Mouse (Mus musculus) limb, embryonic 11.5 days (tissue): ENCODE data around the gene Runx2. TPM values are rescaled to one million over a fixed set of nuclear protein-coding genes. Genes with fewer than 3 reads are reported as not detected.
A peak's percentile ranks its signal among the peaks of the same experiment; 100 is the strongest.

Source experiments
- ATAC-seq: fragments of 200-750 bp; cut with Nextera tagmentation; 2 replicates; pipeline ENCODE4 v1.8.0; 2017; ENCODE audit warnings: low read depth; ENCODE audit not compliant: insufficient number of reproducible peaks, low FRiP score, low TSS enrichment
- DNase-seq: peaks from one replicate; pipeline ENCODE4 v3.0.0-alpha.2; 2015; ENCODE audit warnings: low spot score
- H3K27ac ChIP-seq: fragments of 300-500 bp; sonication (generic); replicated peaks from 2 replicates; pipeline ENCODE4 v1.5.1; 2014; ENCODE audit warnings: low read depth, mild to moderate bottlenecking, low read length
- H3K27me3 ChIP-seq: fragments of 300-500 bp; sonication (generic); 2 replicates; pipeline ENCODE4 v1.6.1; 2014; ENCODE audit warnings: mild to moderate bottlenecking, low read length, mixed read lengths; ENCODE audit not compliant: control insufficient read depth, insufficient read depth
- H3K36me3 ChIP-seq: fragments of 300-500 bp; sonication (generic); 2 replicates; pipeline ENCODE4 v1.6.1; 2014; ENCODE audit warnings: mild to moderate bottlenecking, low read length, moderate library complexity, mixed read lengths; ENCODE audit not compliant: control insufficient read depth, insufficient read depth
- H3K4me1 ChIP-seq: fragments of 300-500 bp; sonication (generic); 2 replicates; pipeline ENCODE4 v1.6.1; 2014; ENCODE audit warnings: low read length, mixed read lengths; ENCODE audit not compliant: control insufficient read depth, insufficient read depth
- H3K4me2 ChIP-seq: fragments of 300-500 bp; sonication (generic); 2 replicates; pipeline ENCODE4 v1.6.1; 2014; ENCODE audit warnings: low read depth, mild to moderate bottlenecking, moderate library complexity; ENCODE audit not compliant: severe bottlenecking
- H3K4me3 ChIP-seq: fragments of 300-500 bp; sonication (generic); 2 replicates; pipeline ENCODE4 v1.5.1; 2014; ENCODE audit warnings: low read depth, low read length
- H3K9ac ChIP-seq: fragments of 300-500 bp; sonication (generic); 2 replicates; pipeline ENCODE4 v1.6.1; 2014; ENCODE audit warnings: mild to moderate bottlenecking, low read length
- H3K9me3 ChIP-seq: fragments of 300-500 bp; sonication (generic); 2 replicates; pipeline ENCODE4 v1.6.1; 2016; ENCODE audit warnings: low read length; ENCODE audit not compliant: control insufficient read depth
- WGBS: fragments of 180-500 bp; shearing (Covaris S2); extraction: QIAGEN DNeasy Blood & Tissue Kit; methylation state at CpG from one replicate; pipeline ENCODE4 v1.1.7; 2014; 5-methylcytosine and 5-hydroxymethylcytosine counted together
- polyA plus RNA-seq: library from polyadenylated mRNA; unstranded; fragments of >200 nt; fragmentation: Nextera tagmentation; extraction: Ambion mirVana; gene quantifications from 2 replicates; pipeline ENCODE4 v1.2.1, GENCODE M21; 2014

Gene Runx2
- polyA plus RNA-seq, 1 experiment from 2014 or later, result 5.8 TPM

DNA sequence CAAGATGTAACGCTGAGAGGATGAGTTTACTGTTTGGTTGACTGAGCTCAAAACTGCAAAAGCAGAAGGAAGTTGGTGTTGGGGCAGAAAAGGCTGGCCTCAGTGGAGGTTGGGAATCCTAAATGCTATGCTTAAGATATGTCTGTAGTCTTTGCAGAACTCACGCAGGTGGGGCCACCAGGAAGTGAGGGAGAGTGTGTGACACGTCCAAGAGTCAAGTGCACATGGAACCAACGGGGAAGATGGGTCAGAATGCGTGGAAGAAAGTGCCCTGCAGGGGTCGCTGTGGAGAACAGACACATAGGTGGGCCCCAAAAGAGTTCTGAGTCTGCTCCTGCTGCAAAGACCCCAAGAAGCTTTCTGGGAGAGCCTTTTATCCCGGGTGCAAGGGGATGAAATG lies 141.8 kb downstream of the Runx2 start:
- DNase-seq (peak; percentile 41), ATAC-seq (no peak)
- H3K36me3 ChIP-seq, result no peaks in the 10 kb centered on the region
- no peak overlapping the region for H3K4me2 ChIP-seq
- WGBS, result 69% methylated on average over 7 of the region's 7 CpGs
- no peaks in the 10 kb centered on the region for H3K27me3 ChIP-seq
- no peak overlapping the region for H3K27ac ChIP-seq
- H3K4me3 ChIP-seq, result no peak overlapping the region
- no peak overlapping the region for H3K9ac ChIP-seq
- no peaks in the 10 kb centered on the region for H3K9me3 ChIP-seq
- H3K4me1 ChIP-seq, result no peaks in the 10 kb centered on the region

DNA sequence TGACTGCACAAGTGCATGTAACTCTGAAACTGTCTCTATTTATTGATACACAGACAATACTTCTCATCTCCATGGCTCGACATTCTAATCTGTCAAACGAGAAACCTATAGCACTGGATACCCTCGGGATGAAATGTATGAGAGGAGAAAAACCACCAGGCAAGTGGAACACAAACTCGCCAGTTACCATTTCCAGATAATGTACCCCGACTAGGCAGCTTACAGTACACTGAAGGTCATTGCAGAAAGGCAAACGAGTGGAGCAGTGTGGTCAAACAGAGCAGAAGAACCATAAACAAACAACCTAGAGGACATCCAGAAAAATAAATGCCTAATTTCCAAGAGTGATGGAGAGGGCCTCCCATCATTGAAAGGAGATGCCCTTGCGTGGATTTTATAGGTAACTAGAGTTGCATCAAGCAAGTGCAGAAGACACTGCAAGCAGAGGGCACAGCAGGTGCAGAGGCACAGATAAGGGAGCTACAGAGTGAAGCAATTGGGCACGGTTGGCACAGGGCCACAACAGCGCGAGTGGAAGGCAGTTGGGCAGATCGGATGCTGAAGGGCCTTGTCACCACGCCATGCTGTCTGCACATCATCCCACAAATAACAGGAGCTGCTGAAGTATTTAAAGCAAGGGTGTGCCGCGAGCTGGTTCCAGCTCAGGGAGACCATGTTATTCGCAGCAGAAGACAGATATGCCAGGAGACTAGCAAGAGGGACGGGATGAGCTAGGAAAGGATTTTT lies 142.5 kb downstream of the Runx2 start:
- no peak for DNase-seq
- WGBS, result 92% methylated on average over 16 of the region's 16 CpGs
- no peaks in the 10 kb centered on the region for H3K27me3 ChIP-seq
- no peak overlapping the region for H3K4me2 ChIP-seq
- H3K27ac ChIP-seq, result no peak overlapping the region
- H3K9ac ChIP-seq, result no peak overlapping the region
- no peaks in the 10 kb centered on the region for H3K36me3 ChIP-seq
- no peaks in the 10 kb centered on the region for H3K9me3 ChIP-seq
- no peak for ATAC-seq
- H3K4me3 ChIP-seq, result no peak overlapping the region
- H3K4me1 ChIP-seq, result no peaks in the 10 kb centered on the region

DNA sequence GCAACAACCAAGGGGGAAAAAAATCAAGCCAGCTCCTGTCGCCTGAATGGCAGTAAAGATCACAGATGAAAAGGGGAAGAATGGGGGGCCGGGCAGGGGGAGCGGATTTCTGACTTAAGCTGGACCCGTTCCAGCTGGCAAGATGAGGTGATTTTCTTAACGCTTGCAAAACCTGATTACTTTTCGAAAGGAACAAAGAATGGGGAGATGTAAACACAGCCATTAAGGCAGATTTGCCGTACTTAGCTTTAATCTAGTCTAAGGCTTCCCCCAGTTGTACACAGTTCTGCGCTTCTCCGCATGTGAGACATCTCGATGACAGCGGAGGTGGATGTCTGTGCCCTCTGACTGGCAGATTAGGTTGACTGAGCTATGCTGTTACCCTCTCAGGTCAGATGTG lies 144.6 kb downstream of the Runx2 start:
- Histone ChIP-seq H3K9me3 (no peaks in the 10 kb centered on the region), H3K9ac (no peak overlapping the region), H3K4me3 (no peak overlapping the region), H3K27me3 (no peaks in the 10 kb centered on the region), H3K36me3 (no peaks in the 10 kb centered on the region), H3K4me1 (no peaks in the 10 kb centered on the region), H3K27ac (no peak overlapping the region), H3K4me2 (no peak overlapping the region)
- DNase-seq (no peak), ATAC-seq (no peak)
- 48% methylated on average over 11 of the region's 11 CpGs for WGBS

DNA sequence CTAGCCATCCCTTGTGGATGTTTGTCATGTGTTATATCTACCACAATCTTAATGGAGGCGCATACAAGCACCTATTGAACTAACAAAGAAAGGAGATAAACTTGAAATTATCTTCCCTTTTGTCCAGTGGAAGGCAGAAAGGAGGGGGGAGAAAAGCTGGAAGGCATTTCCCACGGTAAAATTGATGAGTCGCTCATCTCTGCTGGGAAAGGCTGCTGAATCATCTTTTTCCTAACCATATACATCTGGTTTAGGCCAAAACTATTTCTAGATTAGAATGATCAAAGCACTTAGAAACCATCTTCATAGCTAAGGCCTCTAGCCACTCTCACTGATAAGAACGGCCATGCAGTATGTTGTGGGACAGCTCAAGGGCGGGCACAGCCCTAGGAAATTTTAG lies 147.3 kb downstream of the Runx2 start:
- 86% methylated on average over 5 of the region's 5 CpGs for WGBS
- no peaks in the 10 kb centered on the region for H3K27me3 ChIP-seq
- no peak overlapping the region for H3K4me2 ChIP-seq
- ATAC-seq, result no peak
- no peak for DNase-seq
- no peak overlapping the region for H3K9ac ChIP-seq
- no peaks in the 10 kb centered on the region for H3K4me1 ChIP-seq
- H3K4me3 ChIP-seq, result no peak overlapping the region
- no peaks in the 10 kb centered on the region for H3K36me3 ChIP-seq
- H3K9me3 ChIP-seq, result no peaks in the 10 kb centered on the region
- H3K27ac ChIP-seq, result no peak overlapping the region

DNA sequence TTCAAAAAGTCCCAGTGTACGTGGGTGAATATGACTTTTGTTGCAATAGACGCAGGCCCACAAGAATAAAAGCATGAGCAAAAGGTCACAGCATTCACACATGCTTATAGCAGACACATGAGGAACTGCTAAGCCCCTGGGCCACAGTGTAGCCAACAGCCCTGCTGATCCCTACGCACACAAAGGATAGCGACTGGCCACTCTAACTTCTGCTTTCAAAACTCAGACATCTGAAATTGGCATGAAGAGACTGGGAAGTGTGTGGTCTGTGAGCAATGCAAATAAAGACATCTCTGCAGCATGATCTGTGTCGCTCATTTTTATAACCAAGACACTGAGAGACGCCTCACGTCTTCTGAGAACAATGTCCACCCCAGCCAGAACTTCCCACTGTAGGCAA lies 150.7 kb downstream of the Runx2 start:
- H3K4me1 ChIP-seq, result no peaks in the 10 kb centered on the region
- no peak overlapping the region for H3K4me2 ChIP-seq
- ATAC-seq, result no peak
- H3K9me3 ChIP-seq, result no peaks in the 10 kb centered on the region
- no peak overlapping the region for H3K4me3 ChIP-seq
- H3K9ac ChIP-seq, result no peak overlapping the region
- no peak overlapping the region for H3K27ac ChIP-seq
- no peaks in the 10 kb centered on the region for H3K27me3 ChIP-seq
- no peaks in the 10 kb centered on the region for H3K36me3 ChIP-seq
- DNase-seq, result no peak
- WGBS, result 90% methylated on average over 7 of the region's 7 CpGs

DNA sequence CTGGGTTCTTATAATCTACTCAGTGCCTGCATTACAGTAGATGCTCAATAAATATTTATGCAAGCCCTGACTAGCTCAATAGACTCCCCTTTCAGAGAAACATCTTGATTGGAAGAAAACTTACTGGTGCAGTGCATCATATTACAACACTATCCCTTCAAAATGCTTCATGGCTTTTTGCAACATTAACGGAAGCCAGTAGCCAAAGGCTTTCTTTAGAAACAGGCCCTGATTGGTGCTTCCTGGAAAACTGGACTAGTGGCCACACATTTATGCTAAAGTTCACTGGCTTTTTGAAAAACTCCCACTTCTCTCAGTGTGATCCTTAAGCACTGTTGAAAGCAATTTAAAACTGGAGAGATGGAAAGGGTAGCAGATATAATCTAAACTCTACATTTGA lies 151.4 kb downstream of the Runx2 start:
- WGBS, result 72% methylated on average over 1 of the region's 1 CpGs
- ATAC-seq, result no peak
- no peaks in the 10 kb centered on the region for H3K9me3 ChIP-seq

DNA sequence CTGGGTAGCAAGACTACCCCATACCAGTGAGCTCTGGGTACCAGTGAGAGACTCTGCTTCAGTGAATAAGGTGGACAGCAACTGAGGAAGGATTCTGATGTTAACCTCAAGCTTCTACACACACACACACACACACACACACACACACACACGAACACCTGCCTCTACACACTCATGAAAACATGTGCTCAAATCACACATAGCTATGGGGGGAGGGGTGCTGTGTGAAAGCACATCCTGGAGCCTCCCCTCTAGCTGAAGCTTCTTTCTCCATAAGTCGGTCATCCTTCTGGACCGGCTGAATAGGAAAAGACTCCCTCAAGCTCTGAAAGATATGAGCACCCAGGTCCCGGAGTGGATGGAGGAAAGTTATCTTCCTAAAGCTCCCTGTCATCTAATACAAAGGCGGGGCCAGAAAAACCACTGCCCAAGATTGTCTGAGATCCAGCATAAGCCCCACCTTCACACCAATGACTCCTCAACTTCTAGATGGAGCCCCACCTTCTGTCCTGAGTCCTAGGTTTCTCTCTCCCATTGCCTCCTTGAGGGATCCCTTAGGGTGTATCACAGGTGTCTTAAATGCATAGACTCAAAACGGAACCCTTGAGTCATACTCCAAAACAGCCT lies 152.4 kb downstream of the Runx2 start:
- no peak overlapping the region for H3K27ac ChIP-seq
- H3K36me3 ChIP-seq, result no peaks in the 10 kb centered on the region
- H3K9ac ChIP-seq, result no peak overlapping the region
- DNase-seq (no peak), ATAC-seq (no peak)
- no peaks in the 10 kb centered on the region for H3K9me3 ChIP-seq
- 90% methylated on average over 6 of the region's 6 CpGs for WGBS
- H3K4me2 ChIP-seq, result no peak overlapping the region
- H3K4me1 ChIP-seq, result no peaks in the 10 kb centered on the region
- H3K4me3 ChIP-seq, result no peak overlapping the region
- no peaks in the 10 kb centered on the region for H3K27me3 ChIP-seq

More for the DNA sequence above, 151.4 kb downstream of the Runx2 start:
- no peaks in the 10 kb centered on the region for H3K36me3 ChIP-seq
- H3K27ac ChIP-seq, result no peak overlapping the region
- no peak overlapping the region for H3K4me3 ChIP-seq
- no peak for DNase-seq
- no peaks in the 10 kb centered on the region for H3K27me3 ChIP-seq
- H3K9ac ChIP-seq, result no peak overlapping the region
- H3K4me1 ChIP-seq, result no peaks in the 10 kb centered on the region
- no peak overlapping the region for H3K4me2 ChIP-seq

DNA sequence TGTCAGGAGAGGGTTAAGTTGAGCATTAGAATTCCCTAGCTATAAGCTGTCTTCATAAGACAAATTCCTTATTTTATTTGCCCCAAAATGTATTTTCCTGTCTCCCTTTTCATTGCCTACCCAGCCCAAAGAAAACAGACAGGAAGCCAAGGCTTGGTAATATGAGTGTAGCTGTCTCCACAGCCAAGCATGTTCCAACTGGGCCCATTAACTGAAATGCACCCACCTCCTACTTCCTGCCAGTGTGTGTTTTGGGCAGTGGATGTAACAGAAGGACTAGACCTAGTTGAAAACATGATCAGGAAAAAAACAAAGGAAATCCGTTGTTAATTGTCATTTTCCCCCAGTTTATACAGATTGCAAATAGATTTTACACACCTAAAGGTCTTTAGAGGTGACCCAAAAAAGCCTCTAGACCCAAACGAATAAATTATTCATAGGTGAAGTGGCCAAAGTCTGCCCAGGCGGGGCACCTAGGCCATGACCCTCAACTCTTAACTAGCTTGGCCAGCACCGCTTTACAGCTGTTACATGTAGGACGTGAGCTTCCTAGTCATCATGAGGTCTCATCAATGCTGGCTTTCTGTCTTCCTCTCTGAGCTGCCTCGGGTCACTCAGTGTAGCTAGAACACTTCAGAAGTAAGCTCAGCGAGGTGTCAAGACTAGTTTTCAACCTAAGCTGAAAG lies 154.3 kb downstream of the Runx2 start:
- no peak for ATAC-seq
- 78% methylated on average over 7 of the region's 7 CpGs for WGBS

More for the DNA sequence above, 154.3 kb downstream of the Runx2 start:
- Histone ChIP-seq H3K4me1 (no peaks in the 10 kb centered on the region), H3K4me2 (no peak overlapping the region), H3K9ac (no peak overlapping the region), H3K27ac (no peak overlapping the region), H3K4me3 (no peak overlapping the region), H3K9me3 (no peaks in the 10 kb centered on the region), H3K27me3 (no peaks in the 10 kb centered on the region), H3K36me3 (no peaks in the 10 kb centered on the region)
- DNase-seq, result no peak
